Mouse (Mus musculus) stomach, embryonic 15.5 days (tissue): ENCODE measurements around the gene Elf2. TPM values are rescaled to one million over a fixed set of nuclear protein-coding genes. Genes with fewer than 3 reads are reported as not detected.
A peak's percentile ranks its signal among the peaks of the same experiment; 100 is the strongest.

Source experiments
- ATAC-seq: fragments of 200-750 bp; cut with Nextera tagmentation; 2 replicates; pipeline ENCODE4 v1.8.0; 2017; ENCODE audit warnings: low read depth, moderate number of reproducible peaks, moderate TSS enrichment; ENCODE audit not compliant: insufficient read depth, low FRiP score
- H3K27ac ChIP-seq: fragments of 300-500 bp; sonication (generic); 2 replicates; pipeline ENCODE4 v1.5.1; 2015; ENCODE audit warnings: mild to moderate bottlenecking, inconsistent platforms
- H3K27me3 ChIP-seq: fragments of 300-500 bp; sonication (generic); replicated peaks from 2 replicates; pipeline ENCODE4 v1.6.1; 2015; ENCODE audit warnings: inconsistent platforms
- H3K36me3 ChIP-seq: fragments of 300-500 bp; sonication (generic); 2 replicates; pipeline ENCODE4 v1.6.1; 2015; ENCODE audit warnings: inconsistent platforms
- H3K4me1 ChIP-seq: fragments of 300-500 bp; sonication (generic); 2 replicates; pipeline ENCODE4 v1.6.1; 2015; ENCODE audit warnings: inconsistent platforms
- H3K4me2 ChIP-seq: fragments of 300-500 bp; sonication (generic); 2 replicates; pipeline ENCODE4 v1.6.1; 2015; ENCODE audit warnings: mild to moderate bottlenecking, inconsistent platforms
- H3K4me3 ChIP-seq: fragments of 300-500 bp; sonication (generic); replicated peaks from 2 replicates; pipeline ENCODE4 v1.5.1; 2015; ENCODE audit warnings: inconsistent platforms
- H3K9ac ChIP-seq: fragments of 300-500 bp; sonication (generic); 2 replicates; pipeline ENCODE4 v1.6.1; 2015; ENCODE audit warnings: inconsistent platforms
- H3K9me3 ChIP-seq: fragments of 300-500 bp; sonication (generic); 2 replicates; pipeline ENCODE4 v1.6.1; 2016; ENCODE audit warnings: inconsistent platforms
- WGBS: fragments of 180-500 bp; shearing (Covaris S2); methylation state at CpG from one replicate; pipeline ENCODE4 v1.1.7; 2015; 5-methylcytosine and 5-hydroxymethylcytosine counted together
- polyA plus RNA-seq: library from polyadenylated mRNA; unstranded; fragments of >200 nt; fragmentation: Nextera tagmentation; extraction: Ambion mirVana; gene quantifications from 2 replicates; pipeline ENCODE4 v1.2.1, GENCODE M21; 2015

Elf2 gene
- polyA plus RNA-seq, 1 experiment from 2014 or later = 62.5 TPM

- no peak overlapping the region for H3K4me3 ChIP-seq
- no peaks in the 10 kb centered on the region for H3K36me3 ChIP-seq
- H3K27me3 ChIP-seq = no peaks in the 10 kb centered on the region
- H3K9ac ChIP-seq = no peak overlapping the region
- H3K9me3 ChIP-seq = no peaks in the 10 kb centered on the region
- no peak overlapping the region for H3K4me2 ChIP-seq
- no peak for ATAC-seq
- WGBS = 65% methylated on average over 6 of the region's 6 CpGs
- H3K27ac ChIP-seq = no peak overlapping the region
- no peaks in the 10 kb centered on the region for H3K4me1 ChIP-seq
These were observed 38.9 kb downstream of the Elf2 start for GRCm38 (mm10) chr3:51301583-51301982.

GRCm38 (mm10) chr3:51296790-51297189 is 43.7 kb downstream of the Elf2 start:
- Histone ChIP-seq H3K27me3 (no peaks in the 10 kb centered on the region), H3K9me3 (no peaks in the 10 kb centered on the region), H3K4me1 (no peaks in the 10 kb centered on the region), H3K27ac (no peak overlapping the region), H3K9ac (no peak overlapping the region), H3K4me3 (no peak overlapping the region), H3K4me2 (no peak overlapping the region), H3K36me3 (no peaks in the 10 kb centered on the region)
- WGBS = 70% methylated on average over 1 of the region's 1 CpGs
- no peak for ATAC-seq

GRCm38 (mm10) chr3:51295225-51295624 is 45.2 kb downstream of the Elf2 start:
- no peak overlapping the region for H3K4me3 ChIP-seq
- ATAC-seq = no peak
- H3K27me3 ChIP-seq = no peaks in the 10 kb centered on the region
- H3K9ac ChIP-seq = no peak overlapping the region
- no peaks in the 10 kb centered on the region for H3K36me3 ChIP-seq
- no peak overlapping the region for H3K4me2 ChIP-seq
- 61% methylated on average over 2 of the region's 2 CpGs for WGBS
- H3K9me3 ChIP-seq = no peaks in the 10 kb centered on the region
- no peaks in the 10 kb centered on the region for H3K4me1 ChIP-seq
- H3K27ac ChIP-seq = no peak overlapping the region

GRCm38 (mm10) chr3:51294251-51294650 is 46.2 kb downstream of the Elf2 start:
- 46% methylated on average over 2 of the region's 2 CpGs for whole genome bisulfite sequencing
- H3K36me3 ChIP-seq = no peaks in the 10 kb centered on the region

GRCm38 (mm10) chr3:51288880-51289821 is 51.3 kb downstream of the Elf2 start:
- Histone ChIP-seq H3K4me1 (no peaks in the 10 kb centered on the region), H3K36me3 (no peaks in the 10 kb centered on the region), H3K4me3 (no peak overlapping the region), H3K9me3 (no peaks in the 10 kb centered on the region), H3K9ac (no peak overlapping the region), H3K4me2 (no peak overlapping the region), H3K27ac (no peak overlapping the region), H3K27me3 (no peaks in the 10 kb centered on the region)
- no peak for ATAC-seq
- WGBS = 48% methylated on average over 11 of the region's 11 CpGs

More at GRCm38 (mm10) chr3:51294251-51294650, 46.2 kb downstream of the Elf2 start:
- no peaks in the 10 kb centered on the region for H3K4me1 ChIP-seq
- no peak for ATAC-seq
- no peak overlapping the region for H3K4me3 ChIP-seq
- no peaks in the 10 kb centered on the region for H3K27me3 ChIP-seq
- no peak overlapping the region for H3K27ac ChIP-seq
- no peaks in the 10 kb centered on the region for H3K9me3 ChIP-seq
- H3K4me2 ChIP-seq = no peak overlapping the region
- no peak overlapping the region for H3K9ac ChIP-seq

- no peaks in the 10 kb centered on the region for H3K9me3 ChIP-seq
These were observed 56.1 kb downstream of the Elf2 start for GRCm38 (mm10) chr3:51284375-51284774.

GRCm38 (mm10) chr3:51281727-51282126 is 58.7 kb downstream of the Elf2 start:
- WGBS = 93% methylated on average over 4 of the region's 4 CpGs
- peaks cover 5% of the 10 kb centered on the region; the same call in 1 of the 2 replicates for H3K4me1 ChIP-seq
- ATAC-seq = no peak

More at GRCm38 (mm10) chr3:51284375-51284774, 56.1 kb downstream of the Elf2 start:
- Histone ChIP-seq H3K27ac (no peak overlapping the region), H3K36me3 (no peaks in the 10 kb centered on the region), H3K27me3 (no peaks in the 10 kb centered on the region), H3K4me3 (no peak overlapping the region), H3K9ac (no peak overlapping the region), H3K4me1 (no peaks in the 10 kb centered on the region), H3K4me2 (no peak overlapping the region)
- WGBS = 71% methylated on average over 1 of the region's 1 CpGs
- ATAC-seq = no peak

GRCm38 (mm10) chr3:51278433-51278832 is 62.0 kb downstream of the Elf2 start:
- Histone ChIP-seq H3K27me3 (no peaks in the 10 kb centered on the region), H3K36me3 (no peaks in the 10 kb centered on the region), H3K4me2 (peak overlapping the region; percentile 10; the same call in 1 of the 2 replicates), H3K27ac (no peak overlapping the region), H3K4me1 (peaks cover 9% of the 10 kb centered on the region), H3K9ac (no peak overlapping the region), H3K9me3 (no peaks in the 10 kb centered on the region), H3K4me3 (no peak overlapping the region)
- WGBS = 63% methylated on average over 4 of the region's 4 CpGs
- no peak for ATAC-seq

More at GRCm38 (mm10) chr3:51281727-51282126, 58.7 kb downstream of the Elf2 start:
- no peak overlapping the region for H3K4me2 ChIP-seq
- H3K27ac ChIP-seq = no peak overlapping the region
- H3K36me3 ChIP-seq = no peaks in the 10 kb centered on the region
- H3K4me3 ChIP-seq = no peak overlapping the region
- H3K9me3 ChIP-seq = no peaks in the 10 kb centered on the region
- no peaks in the 10 kb centered on the region for H3K27me3 ChIP-seq
- H3K9ac ChIP-seq = no peak overlapping the region

GRCm38 (mm10) chr3:51277201-51278150 is 63.0 kb downstream of the Elf2 start:
- WGBS = under 1% methylated on average over 74 of the region's 75 CpGs
- peak overlapping the region; percentile 100 for H3K27ac ChIP-seq
- no peaks in the 10 kb centered on the region for H3K36me3 ChIP-seq
- peak overlapping the region; percentile 97 for H3K4me3 ChIP-seq
- peak overlapping the region; percentile 66 for H3K4me2 ChIP-seq
- no peaks in the 10 kb centered on the region for H3K9me3 ChIP-seq
- H3K9ac ChIP-seq = peak overlapping the region; percentile 99
- H3K27me3 ChIP-seq = no peaks in the 10 kb centered on the region
- peak; percentile 69 for ATAC-seq
- peaks cover 9% of the 10 kb centered on the region for H3K4me1 ChIP-seq

- under 1% methylated on average over 57 of the region's 93 CpGs for WGBS
- peaks cover 9% of the 10 kb centered on the region for H3K4me1 ChIP-seq
- H3K9me3 ChIP-seq = no peaks in the 10 kb centered on the region
- ATAC-seq = 0 out of 2 replicates have a peak, but pooled peaks have one; percentile 4
- peak overlapping the region; percentile 99 for H3K9ac ChIP-seq
- H3K36me3 ChIP-seq = no peaks in the 10 kb centered on the region
- H3K27ac ChIP-seq = peak overlapping the region; percentile 100
- H3K4me2 ChIP-seq = peak overlapping the region; percentile 66
- H3K27me3 ChIP-seq = no peaks in the 10 kb centered on the region
- peak overlapping the region; percentile 97 for H3K4me3 ChIP-seq
These were observed 63.9 kb downstream of the Elf2 start for GRCm38 (mm10) chr3:51276421-51277111.

GRCm38 (mm10) chr3:51275956-51276398 is 64.5 kb downstream of the Elf2 start:
- Histone ChIP-seq H3K27me3 (no peaks in the 10 kb centered on the region), H3K4me2 (peak overlapping the region; percentile 66), H3K36me3 (no peaks in the 10 kb centered on the region), H3K27ac (peak overlapping the region; percentile 100), H3K9me3 (no peaks in the 10 kb centered on the region), H3K4me3 (peak overlapping the region; percentile 97), H3K4me1 (peaks cover 13% of the 10 kb centered on the region), H3K9ac (peak overlapping the region; percentile 54; the same call in 1 of the 2 replicates)
- under 1% methylated on average over 33 of the region's 33 CpGs for WGBS
- peak; percentile 97 for ATAC-seq
